Mouse (Mus musculus): ENCODE data around the gene Neurl1a.

DNA sequence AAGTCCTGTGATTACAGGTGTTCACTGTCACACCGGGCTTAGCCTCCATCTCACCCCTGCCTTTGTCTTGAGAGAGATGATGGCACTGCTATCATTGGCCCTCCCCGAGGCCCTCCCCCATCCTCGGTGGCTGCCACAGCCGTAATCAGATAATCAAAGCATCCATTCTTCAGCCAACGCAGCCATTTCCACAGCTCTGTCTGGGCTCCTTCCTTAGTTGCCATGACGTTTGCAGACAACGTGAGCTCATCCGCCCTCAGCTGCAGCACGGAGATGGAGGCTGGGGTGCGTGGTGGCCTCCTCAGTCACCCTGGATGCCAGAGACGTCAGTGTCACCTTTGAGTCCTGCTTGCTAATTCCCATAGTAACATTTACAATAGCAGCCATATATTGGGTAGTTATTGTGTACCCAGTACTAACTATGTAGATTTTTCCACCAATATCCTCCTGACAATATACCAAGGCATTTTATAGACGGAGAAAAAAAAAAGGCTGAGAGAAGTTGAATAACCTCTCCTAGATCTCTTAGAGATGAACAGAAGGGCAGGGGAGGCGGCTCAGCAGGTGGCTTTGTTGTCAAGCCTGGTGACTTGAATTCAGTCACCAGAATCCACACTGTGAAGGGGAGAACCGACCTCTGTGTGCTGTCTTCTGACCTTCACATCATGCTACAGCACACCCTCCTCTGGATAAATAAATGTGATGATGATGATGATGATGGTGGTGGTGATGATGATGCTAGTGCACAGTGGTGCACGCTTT lies 8.1 kb downstream of the Neurl1a start:
- no peak for TF ChIP-seq EP300 (IDR thresholded peaks at IDR 0.05; ENCODE audit: low read depth)
- no peak for TF ChIP-seq CTCF (IDR thresholded peaks at IDR 0.05; ENCODE audit: low read depth)
